Mouse (Mus musculus): ENCODE data around the gene Idh1. TPM values are rescaled to one million over a fixed set of nuclear protein-coding genes. Genes with fewer than 3 reads are reported as not detected.
"Not testable (repeated sequence)": the region's sequence is repeated elsewhere in the genome, so short reads cannot be mapped to it uniquely, and the experiment has no call there.

Idh1 gene
- polyA plus RNA-seq (2014; fragmentation: Nextera tagmentation; extraction: Ambion mirVana): 405 and 436 TPM in 2 replicates

- ATAC-seq (ENCODE audit: insufficient read depth, low FRiP score, low TSS enrichment): peak; percentile 100
Measured at GRCm38 (mm10) chr1:65186287-65187073, at the start of gene Idh1, which contains the start of gene Pikfyve. TSS of gene Idh1 (minus strand) at chr1:65186500. TSS of gene Pikfyve (plus strand) at chr1:65186683.

DNA sequence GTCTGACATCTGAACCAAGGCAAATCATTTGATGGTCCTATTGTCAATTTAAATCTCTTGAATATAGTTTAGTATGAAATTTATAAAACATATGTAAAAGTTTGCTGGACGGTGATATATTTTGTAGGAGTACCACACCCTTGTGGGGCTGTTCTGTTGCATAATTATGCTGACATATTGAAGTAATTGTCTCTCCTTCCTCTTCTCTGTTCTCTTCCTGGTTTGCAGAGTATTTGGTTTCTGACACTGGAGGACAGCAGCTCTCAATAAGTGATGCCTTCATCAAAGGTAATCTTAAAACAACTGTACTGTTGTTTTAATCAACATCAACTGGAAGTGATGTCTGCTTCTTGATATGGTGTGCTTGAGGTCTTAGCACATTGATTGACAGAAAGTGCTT lies 44.3 kb upstream of the Idh1 start:
- H3K9ac ChIP-seq (ENCODE audit: low read length): no peak overlapping the region
- no peak overlapping the region for H3K4me2 ChIP-seq (ENCODE audit: low read depth)
- WGBS: 88% methylated on average over 1 of the region's 1 CpGs
- no peaks in the 10 kb centered on the region for H3K4me1 ChIP-seq (ENCODE audit: control insufficient read depth, insufficient read depth, low read length)
- H3K27ac ChIP-seq (ENCODE audit: low read depth, low read length): no peak overlapping the region
- no peak overlapping the region for H3K4me3 ChIP-seq (ENCODE audit: low read depth, low read length)
- no peaks in the 10 kb centered on the region for H3K27me3 ChIP-seq (ENCODE audit: control insufficient read depth, insufficient read depth, low read length)
- no peaks in the 10 kb centered on the region for H3K9me3 ChIP-seq (ENCODE audit: control insufficient read depth, low read length)
- 0 out of 2 replicates have a peak, but pooled peaks cover 2% of the 10 kb centered on the region for H3K36me3 ChIP-seq (ENCODE audit: control insufficient read depth, insufficient read depth, low read length)
- DNase-seq (ENCODE audit: low spot score) (no peak), ATAC-seq (ENCODE audit: insufficient read depth, low FRiP score, low TSS enrichment) (no peak)

More at GRCm38 (mm10) chr1:65186287-65187073, at the start of gene Idh1, which contains the start of gene Pikfyve:
- WGBS: under 1% methylated on average over 51 of the region's 71 CpGs
- H3K4me2 ChIP-seq (ENCODE audit: low read depth): peak within 1 kb of the TSS; percentile 57
- peak within 1 kb of the TSS; percentile 87 for H3K9ac ChIP-seq (ENCODE audit: low read length)
- H3K9me3 ChIP-seq (ENCODE audit: control insufficient read depth, low read length): no peaks in the 10 kb centered on the region
- H3K4me3 ChIP-seq (ENCODE audit: low read depth, low read length): peak within 1 kb of the TSS; percentile 86
- H3K4me1 ChIP-seq (ENCODE audit: control insufficient read depth, insufficient read depth, low read length): peaks cover 7% of the 10 kb centered on the region
- peak; percentile 97 for DNase-seq (ENCODE audit: low spot score)
- peak within 1 kb of the TSS; percentile 90 for H3K27ac ChIP-seq (ENCODE audit: low read depth, low read length)
- no peaks in the 10 kb centered on the region for H3K27me3 ChIP-seq (ENCODE audit: control insufficient read depth, insufficient read depth, low read length)
- no peaks in the 10 kb centered on the region for H3K36me3 ChIP-seq (ENCODE audit: control insufficient read depth, insufficient read depth, low read length)

DNA sequence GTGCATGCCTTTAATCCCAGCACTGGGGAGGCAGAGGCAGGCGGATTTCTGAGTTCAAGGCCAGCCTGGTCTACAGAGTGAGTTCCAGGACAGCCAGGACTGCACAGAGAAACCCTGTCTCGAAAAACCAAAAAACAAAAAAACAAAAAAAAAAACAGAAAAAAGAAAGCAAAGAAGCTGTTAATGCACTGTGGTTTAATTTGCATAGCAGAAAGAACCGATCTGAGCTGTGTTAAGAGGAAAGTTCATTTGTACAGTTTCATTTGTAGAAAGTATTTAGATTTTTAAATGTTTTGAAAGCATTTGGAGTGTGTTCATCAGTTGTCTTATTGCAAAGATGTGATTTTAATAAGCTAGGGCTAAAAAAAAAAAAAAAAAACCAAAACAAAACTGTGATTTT lies 43.5 kb upstream of the Idh1 start:
- not testable (repeated sequence) for H3K36me3 ChIP-seq (ENCODE audit: control insufficient read depth, insufficient read depth, low read length); H3K27me3 ChIP-seq (ENCODE audit: control insufficient read depth, insufficient read depth, low read length); H3K9ac ChIP-seq (ENCODE audit: low read length); ATAC-seq (ENCODE audit: insufficient read depth, low FRiP score, low TSS enrichment); H3K4me1 ChIP-seq (ENCODE audit: control insufficient read depth, insufficient read depth, low read length); H3K9me3 ChIP-seq (ENCODE audit: control insufficient read depth, low read length); H3K4me3 ChIP-seq (ENCODE audit: low read depth, low read length); DNase-seq (ENCODE audit: low spot score); H3K27ac ChIP-seq (ENCODE audit: low read depth, low read length); H3K4me2 ChIP-seq (ENCODE audit: low read depth)
- 89% methylated on average over 3 of the region's 3 CpGs for WGBS

- Histone ChIP-seq H3K4me3 (ENCODE audit: low read depth, low read length) (no peak overlapping the region), H3K4me2 (ENCODE audit: low read depth) (no peak overlapping the region), H3K27ac (ENCODE audit: low read depth, low read length) (no peak overlapping the region), H3K4me1 (ENCODE audit: control insufficient read depth, insufficient read depth, low read length) (no peaks in the 10 kb centered on the region), H3K9ac (ENCODE audit: low read length) (no peak overlapping the region), H3K36me3 (ENCODE audit: control insufficient read depth, insufficient read depth, low read length) (no peaks in the 10 kb centered on the region), H3K9me3 (ENCODE audit: control insufficient read depth, low read length) (no peaks in the 10 kb centered on the region), H3K27me3 (ENCODE audit: control insufficient read depth, insufficient read depth, low read length) (no peaks in the 10 kb centered on the region)
- WGBS: 82% methylated on average over 2 of the region's 2 CpGs
- DNase-seq (ENCODE audit: low spot score) (no peak), ATAC-seq (ENCODE audit: insufficient read depth, low FRiP score, low TSS enrichment) (no peak)
Measured at GRCm38 (mm10) chr1:65227681-65228080, 41.4 kb upstream of the Idh1 start.

GRCm38 (mm10) chr1:65223654-65224053 lies 37.4 kb upstream of the Idh1 start:
- Histone ChIP-seq H3K4me3 (ENCODE audit: low read depth, low read length) (no peak overlapping the region), H3K9ac (ENCODE audit: low read length) (no peak overlapping the region), H3K9me3 (ENCODE audit: control insufficient read depth, low read length) (no peaks in the 10 kb centered on the region), H3K4me2 (ENCODE audit: low read depth) (no peak overlapping the region), H3K27me3 (ENCODE audit: control insufficient read depth, insufficient read depth, low read length) (no peaks in the 10 kb centered on the region), H3K36me3 (ENCODE audit: control insufficient read depth, insufficient read depth, low read length) (no peaks in the 10 kb centered on the region), H3K4me1 (ENCODE audit: control insufficient read depth, insufficient read depth, low read length) (no peaks in the 10 kb centered on the region), H3K27ac (ENCODE audit: low read depth, low read length) (no peak overlapping the region)
- WGBS: 97% methylated on average over 2 of the region's 2 CpGs
- ATAC-seq (ENCODE audit: insufficient read depth, low FRiP score, low TSS enrichment) (no peak), DNase-seq (ENCODE audit: low spot score) (no peak)

- no peaks in the 10 kb centered on the region for H3K27me3 ChIP-seq (ENCODE audit: control insufficient read depth, insufficient read depth, low read length)
- no peak overlapping the region for H3K9ac ChIP-seq (ENCODE audit: low read length)
- H3K9me3 ChIP-seq (ENCODE audit: control insufficient read depth, low read length): no peaks in the 10 kb centered on the region
- no peak overlapping the region for H3K4me3 ChIP-seq (ENCODE audit: low read depth, low read length)
- no peaks in the 10 kb centered on the region for H3K36me3 ChIP-seq (ENCODE audit: control insufficient read depth, insufficient read depth, low read length)
- H3K4me1 ChIP-seq (ENCODE audit: control insufficient read depth, insufficient read depth, low read length): no peaks in the 10 kb centered on the region
- DNase-seq (ENCODE audit: low spot score) (no peak), ATAC-seq (ENCODE audit: insufficient read depth, low FRiP score, low TSS enrichment) (no peak)
- no peak overlapping the region for H3K4me2 ChIP-seq (ENCODE audit: low read depth)
- no peak overlapping the region for H3K27ac ChIP-seq (ENCODE audit: low read depth, low read length)
- 97% methylated on average over 1 of the region's 1 CpGs for WGBS
Measured at GRCm38 (mm10) chr1:65217972-65218371, 31.7 kb upstream of the Idh1 start.

GRCm38 (mm10) chr1:65217567-65217966 lies 31.3 kb upstream of the Idh1 start:
- 86% methylated on average over 2 of the region's 2 CpGs for WGBS
- Histone ChIP-seq H3K9ac (ENCODE audit: low read length) (no peak overlapping the region), H3K36me3 (ENCODE audit: control insufficient read depth, insufficient read depth, low read length) (no peaks in the 10 kb centered on the region)

GRCm38 (mm10) chr1:65213214-65213613 lies 26.9 kb upstream of the Idh1 start:
- H3K4me3 ChIP-seq (ENCODE audit: low read depth, low read length): no peak overlapping the region
- no peaks in the 10 kb centered on the region for H3K9me3 ChIP-seq (ENCODE audit: control insufficient read depth, low read length)
- no peak overlapping the region for H3K9ac ChIP-seq (ENCODE audit: low read length)
- H3K27ac ChIP-seq (ENCODE audit: low read depth, low read length): no peak overlapping the region
- no peak for DNase-seq (ENCODE audit: low spot score)
- H3K4me2 ChIP-seq (ENCODE audit: low read depth): no peak overlapping the region
- H3K36me3 ChIP-seq (ENCODE audit: control insufficient read depth, insufficient read depth, low read length): no peaks in the 10 kb centered on the region; the same call in 1 of the 2 replicates
- no peaks in the 10 kb centered on the region for H3K27me3 ChIP-seq (ENCODE audit: control insufficient read depth, insufficient read depth, low read length)
- 75% methylated on average over 2 of the region's 2 CpGs for WGBS
- no peaks in the 10 kb centered on the region for H3K4me1 ChIP-seq (ENCODE audit: control insufficient read depth, insufficient read depth, low read length)
- no peak for ATAC-seq (ENCODE audit: insufficient read depth, low FRiP score, low TSS enrichment)

More at GRCm38 (mm10) chr1:65217567-65217966, 31.3 kb upstream of the Idh1 start:
- Histone ChIP-seq H3K4me2 (ENCODE audit: low read depth) (no peak overlapping the region), H3K4me1 (ENCODE audit: control insufficient read depth, insufficient read depth, low read length) (no peaks in the 10 kb centered on the region), H3K4me3 (ENCODE audit: low read depth, low read length) (no peak overlapping the region), H3K27ac (ENCODE audit: low read depth, low read length) (no peak overlapping the region), H3K27me3 (ENCODE audit: control insufficient read depth, insufficient read depth, low read length) (no peaks in the 10 kb centered on the region), H3K9me3 (ENCODE audit: control insufficient read depth, low read length) (no peaks in the 10 kb centered on the region)
- DNase-seq (ENCODE audit: low spot score) (no peak), ATAC-seq (ENCODE audit: insufficient read depth, low FRiP score, low TSS enrichment) (no peak)

- Histone ChIP-seq H3K4me2 (ENCODE audit: low read depth) (no peak overlapping the region), H3K9me3 (ENCODE audit: control insufficient read depth, low read length) (no peaks in the 10 kb centered on the region), H3K27ac (ENCODE audit: low read depth, low read length) (no peak overlapping the region), H3K9ac (ENCODE audit: low read length) (no peak overlapping the region), H3K4me1 (ENCODE audit: control insufficient read depth, insufficient read depth, low read length) (no peaks in the 10 kb centered on the region), H3K27me3 (ENCODE audit: control insufficient read depth, insufficient read depth, low read length) (no peaks in the 10 kb centered on the region), H3K36me3 (ENCODE audit: control insufficient read depth, insufficient read depth, low read length) (no peaks in the 10 kb centered on the region; the same call in 1 of the 2 replicates), H3K4me3 (ENCODE audit: low read depth, low read length) (no peak overlapping the region)
- WGBS: 91% methylated on average over 1 of the region's 1 CpGs
- ATAC-seq (ENCODE audit: insufficient read depth, low FRiP score, low TSS enrichment) (no peak), DNase-seq (ENCODE audit: low spot score) (no peak)
Measured at GRCm38 (mm10) chr1:65204299-65204698, 18.0 kb upstream of the Idh1 start.
